Mouse (Mus musculus): ENCODE results near the gene Olfr1085.
"Not testable (repeated sequence)": the region's sequence is repeated elsewhere in the genome, so short reads cannot be mapped to it uniquely, and the experiment has no call there.

Olfr1085 gene

DNA sequence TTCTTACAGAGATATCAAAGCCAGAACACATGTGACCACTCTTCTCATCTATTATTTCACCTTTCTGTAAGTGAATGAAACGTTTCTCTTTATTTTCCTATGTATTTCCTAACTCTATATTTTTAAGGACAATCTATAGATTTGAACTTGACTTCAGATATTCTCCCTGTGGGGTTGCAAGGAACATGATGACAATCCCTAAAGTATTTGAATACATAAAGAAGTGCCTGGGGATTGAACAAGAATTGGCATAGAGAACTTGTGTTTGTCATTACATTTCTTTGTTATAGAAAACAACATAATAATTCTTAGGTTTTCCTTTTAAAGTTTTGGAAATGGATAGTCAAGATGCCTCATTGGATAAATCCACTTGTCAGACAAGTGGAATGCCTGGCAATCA is at the start of gene Olfr1085:
Olfr1085 (minus strand) TSS at position 101 of the 400 bp plus-strand sequence.
- no peak for DNase-seq (ENCODE audit: low spot score in 2 of 2)

DNA sequence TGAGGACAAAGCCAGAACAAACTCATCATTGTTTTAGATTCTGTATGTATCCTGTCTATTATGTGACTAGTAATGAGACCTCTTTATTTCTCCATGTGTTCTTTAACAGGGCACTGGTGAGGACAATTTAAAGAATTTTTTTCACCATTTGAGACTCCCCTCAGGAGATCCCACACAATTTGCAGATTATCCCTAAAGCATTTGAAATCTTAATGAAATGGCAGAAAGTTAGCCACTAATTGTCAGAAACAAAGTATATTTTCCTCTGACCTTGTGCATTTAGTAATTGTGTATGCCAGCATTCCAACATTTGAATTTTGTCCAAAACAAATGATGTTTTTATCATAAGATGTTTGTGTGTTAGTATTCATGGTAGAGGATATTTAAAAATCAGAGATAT is 36.5 kb upstream of the Olfr1085 start, which contains the start of gene Olfr1087:
Olfr1087 (minus strand) TSS at position 101 of the 400 bp plus-strand sequence.
- DNase-seq (ENCODE audit: low spot score in 2 of 2) = no peak

GRCm38 (mm10) chr2:86679992-86680391 is 18.2 kb upstream of the Olfr1085 start, which contains the start of gene Olfr1086:
Gene Olfr1086 (minus strand): TSS chr2:86680092.
- DNase-seq (ENCODE audit: low spot score in 2 of 2) = no peak

DNA sequence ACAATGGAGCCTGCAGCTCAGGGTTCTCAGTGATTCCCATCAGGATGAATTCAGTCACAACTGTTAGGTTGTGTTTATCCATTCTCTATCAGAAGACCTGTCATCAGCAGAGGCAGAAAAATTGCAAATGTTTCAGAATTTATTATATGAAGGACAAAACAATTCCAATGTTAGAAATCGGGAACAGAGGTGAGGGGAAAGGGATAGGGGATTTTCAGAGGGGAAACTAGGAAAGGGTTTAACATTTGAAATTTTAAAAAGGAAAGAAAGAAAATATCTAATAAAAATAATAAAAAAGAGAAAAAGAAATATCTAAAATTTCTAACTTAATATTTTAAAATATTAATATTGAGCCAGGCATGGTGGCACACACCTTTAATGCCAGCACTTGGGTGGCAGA is 22.2 kb downstream of the Olfr1085 start, which contains the start of gene Olfr1084:
Olfr1084 (minus strand) TSS at position 101 of the 400 bp plus-strand sequence.
- DNase-seq (ENCODE audit: low spot score in 2 of 2) = not testable (repeated sequence)
